Mouse (Mus musculus): ENCODE results near the gene Sugct. TPM values are rescaled to one million over a fixed set of nuclear protein-coding genes. Genes with fewer than 3 reads are reported as not detected.

The Sugct gene
- polyA plus RNA-seq (2015; fragmentation: Nextera tagmentation; extraction: Ambion mirVana): 6.4 and 6.8 TPM in 2 replicates

DNA sequence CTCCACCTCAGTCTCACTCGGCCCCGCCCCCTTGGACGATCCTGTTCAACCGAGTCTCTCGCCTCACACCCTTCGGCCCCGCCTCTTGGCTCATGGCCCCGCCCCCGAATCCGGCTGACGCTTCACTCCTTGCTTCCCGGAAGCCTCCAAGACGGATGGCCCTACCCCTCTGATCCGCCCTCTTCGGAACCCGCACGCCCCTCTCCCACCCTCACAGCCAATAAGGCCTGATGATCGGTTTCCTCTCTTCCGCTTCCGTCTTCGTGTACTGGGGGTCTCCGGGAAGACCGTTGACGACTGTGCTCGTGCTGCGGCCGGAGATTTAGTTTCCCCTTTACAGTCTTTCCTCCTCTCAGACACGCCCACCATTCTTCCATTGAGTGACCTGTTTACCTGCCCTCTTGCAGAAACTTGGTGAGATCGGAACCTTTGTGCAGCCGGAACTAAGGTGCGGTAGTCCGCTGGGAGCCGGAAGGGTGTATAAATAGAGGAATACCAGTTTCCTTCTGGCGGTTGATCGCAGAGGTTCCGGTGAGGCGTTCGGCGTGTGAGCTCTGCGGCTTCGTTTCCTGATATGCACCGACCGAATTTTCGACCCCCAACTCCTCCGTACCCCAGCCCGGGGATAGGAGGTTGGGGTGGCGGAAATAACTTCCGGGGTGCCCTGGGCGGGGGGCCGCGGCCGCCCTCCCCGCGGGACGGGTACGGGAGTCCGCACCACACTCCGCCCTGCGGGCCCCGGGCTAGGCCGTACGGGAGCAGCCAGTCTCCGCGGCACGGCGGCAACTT lies at the start of gene Sugct, which contains the start of gene Mplkip:
TSS of gene Sugct (minus strand) at position 643 of the 789 bp plus-strand sequence.
TSS of gene Mplkip (plus strand) at position 282 of the 789 bp plus-strand sequence.
- Histone ChIP-seq H3K4me3 (ENCODE audit: low read length) (peak within 1 kb of the TSS; percentile 84), H3K27ac (ENCODE audit: low read length) (peak within 1 kb of the TSS; percentile 98), H3K4me1 (ENCODE audit: control insufficient read depth, insufficient read depth, low read length) (peaks cover 11% of the 10 kb centered on the region), H3K9me3 (replicated peaks; ENCODE audit: control insufficient read depth, low read length) (no peaks in the 10 kb centered on the region), H3K4me2 (ENCODE audit: low read depth, low read length) (peak within 1 kb of the TSS; percentile 83), H3K27me3 (ENCODE audit: control insufficient read depth, insufficient read depth, low read length) (no peaks in the 10 kb centered on the region), H3K9ac (ENCODE audit: low read length) (peak within 1 kb of the TSS; percentile 94), H3K36me3 (ENCODE audit: control insufficient read depth, insufficient read depth) (no peaks in the 10 kb centered on the region)
- peak; percentile 98 for ATAC-seq (replicated peaks; ENCODE audit: extremely low read depth, insufficient read depth, low FRiP score)
- under 1% methylated on average over 65 of the region's 66 CpGs for whole genome bisulfite sequencing

DNA sequence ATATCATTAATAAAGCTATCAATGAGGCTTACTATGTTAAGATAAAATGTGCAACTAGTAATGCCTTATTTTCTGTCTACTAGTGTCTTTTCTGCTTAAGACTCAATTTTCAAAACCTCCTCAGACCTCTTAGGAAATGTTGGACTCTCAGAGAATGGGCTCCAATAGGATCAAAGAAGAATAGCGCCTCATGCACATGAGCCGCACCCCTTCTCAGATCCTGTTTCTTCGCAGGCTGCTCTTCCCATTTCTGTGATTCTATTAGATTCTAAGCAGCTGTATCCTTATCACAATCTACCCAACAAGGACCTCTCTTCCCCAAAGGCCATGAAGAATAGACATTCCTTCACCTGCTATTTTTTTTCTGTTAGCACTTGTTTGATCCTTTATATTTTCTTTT lies 33.4 kb upstream of the Sugct start:
- Histone ChIP-seq H3K4me1 (ENCODE audit: control insufficient read depth, insufficient read depth, low read length) (no peaks in the 10 kb centered on the region), H3K27me3 (ENCODE audit: control insufficient read depth, insufficient read depth, low read length) (no peaks in the 10 kb centered on the region), H3K27ac (ENCODE audit: low read length) (no peak overlapping the region), H3K4me2 (ENCODE audit: low read depth, low read length) (no peak overlapping the region), H3K4me3 (ENCODE audit: low read length) (no peak overlapping the region), H3K9ac (ENCODE audit: low read length) (no peak overlapping the region), H3K36me3 (ENCODE audit: control insufficient read depth, insufficient read depth) (peaks cover 16% of the 10 kb centered on the region), H3K9me3 (replicated peaks; ENCODE audit: control insufficient read depth, low read length) (no peaks in the 10 kb centered on the region)
- 88% methylated on average over 3 of the region's 3 CpGs for WGBS
- ATAC-seq (replicated peaks; ENCODE audit: extremely low read depth, insufficient read depth, low FRiP score): no peak

DNA sequence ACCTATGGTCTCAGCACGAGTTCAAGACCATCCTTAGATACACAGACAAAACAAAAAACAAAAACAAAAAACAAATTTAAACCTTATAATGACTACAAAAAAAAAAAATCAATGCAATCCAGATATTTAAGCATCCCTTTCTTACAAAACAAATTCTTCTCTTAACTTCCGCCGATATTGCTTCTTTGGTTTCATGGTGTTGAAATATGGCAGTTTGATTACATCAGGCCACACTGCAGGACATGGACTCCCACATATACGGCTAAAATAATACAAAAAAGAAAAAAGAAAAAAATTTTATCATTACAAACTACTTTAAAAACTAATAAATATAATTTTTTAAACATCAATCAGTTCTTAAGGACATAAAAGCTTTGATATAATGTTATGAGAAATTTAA lies 32.6 kb upstream of the Sugct start:
- Histone ChIP-seq H3K27ac (ENCODE audit: low read length) (no peak overlapping the region), H3K27me3 (ENCODE audit: control insufficient read depth, insufficient read depth, low read length) (no peaks in the 10 kb centered on the region), H3K4me1 (ENCODE audit: control insufficient read depth, insufficient read depth, low read length) (no peaks in the 10 kb centered on the region), H3K9ac (ENCODE audit: low read length) (no peak overlapping the region), H3K4me3 (ENCODE audit: low read length) (no peak overlapping the region), H3K4me2 (ENCODE audit: low read depth, low read length) (no peak overlapping the region), H3K9me3 (replicated peaks; ENCODE audit: control insufficient read depth, low read length) (no peaks in the 10 kb centered on the region), H3K36me3 (ENCODE audit: control insufficient read depth, insufficient read depth) (peaks cover 16% of the 10 kb centered on the region)
- 82% methylated on average over 4 of the region's 4 CpGs for WGBS
- ATAC-seq (replicated peaks; ENCODE audit: extremely low read depth, insufficient read depth, low FRiP score): no peak

DNA sequence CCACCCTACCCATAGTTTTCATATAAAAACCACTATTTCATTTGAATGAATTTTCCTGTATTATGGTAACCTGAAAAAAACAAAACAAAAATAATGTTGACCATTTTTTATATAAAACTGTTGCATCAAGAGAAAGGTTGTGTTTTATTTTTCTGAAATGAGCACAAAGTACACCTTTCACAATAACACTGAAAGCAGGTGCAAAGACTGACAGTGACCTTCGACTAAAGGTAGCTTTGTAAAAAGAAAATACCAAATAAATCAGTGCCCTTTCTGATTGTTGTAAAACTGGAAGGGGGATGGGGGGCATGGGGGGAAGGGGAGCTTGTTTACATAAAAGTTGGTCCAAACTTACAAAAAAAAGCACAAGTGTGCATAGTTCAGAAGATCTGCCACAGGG lies 22.0 kb upstream of the Sugct start:
- no peak overlapping the region for H3K4me2 ChIP-seq (ENCODE audit: low read depth, low read length)
- no peak overlapping the region for H3K27ac ChIP-seq (ENCODE audit: low read length)
- H3K9me3 ChIP-seq (replicated peaks; ENCODE audit: control insufficient read depth, low read length): no peaks in the 10 kb centered on the region
- no peaks in the 10 kb centered on the region for H3K4me1 ChIP-seq (ENCODE audit: control insufficient read depth, insufficient read depth, low read length)
- no peak overlapping the region for H3K9ac ChIP-seq (ENCODE audit: low read length)
- WGBS: 77% methylated on average over 1 of the region's 1 CpGs
- ATAC-seq (replicated peaks; ENCODE audit: extremely low read depth, insufficient read depth, low FRiP score): no peak
- no peak overlapping the region for H3K4me3 ChIP-seq (ENCODE audit: low read length)
- no peaks in the 10 kb centered on the region for H3K27me3 ChIP-seq (ENCODE audit: control insufficient read depth, insufficient read depth, low read length)
- H3K36me3 ChIP-seq (ENCODE audit: control insufficient read depth, insufficient read depth): peaks cover 23% of the 10 kb centered on the region

DNA sequence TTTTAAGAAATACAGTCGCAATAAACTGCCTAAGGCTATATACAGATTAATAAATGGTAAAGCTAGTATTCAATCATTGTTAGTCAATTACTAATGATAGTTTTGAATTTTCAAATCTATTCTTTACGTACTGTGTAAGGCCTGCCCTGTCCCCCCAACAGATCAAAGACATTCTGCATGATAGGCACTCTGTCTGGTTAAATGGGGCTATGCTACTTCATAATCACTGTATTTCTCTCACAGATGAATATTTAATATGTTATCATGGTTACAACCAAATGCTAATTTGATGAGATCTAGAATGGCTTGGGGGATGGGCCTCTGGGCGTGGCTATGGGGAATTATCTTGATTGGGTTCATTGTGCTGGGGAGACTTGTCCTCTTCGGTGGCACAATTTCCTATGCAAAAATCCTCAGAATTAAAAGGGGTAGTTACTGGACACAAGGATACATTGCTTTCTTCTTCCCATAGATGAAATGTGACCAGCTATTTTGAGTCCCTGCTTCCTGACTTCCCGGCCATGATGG lies 13.5 kb upstream of the Sugct start:
- no peak overlapping the region for H3K9ac ChIP-seq (ENCODE audit: low read length)
- no peaks in the 10 kb centered on the region for H3K27me3 ChIP-seq (ENCODE audit: control insufficient read depth, insufficient read depth, low read length)
- no peak overlapping the region for H3K4me2 ChIP-seq (ENCODE audit: low read depth, low read length)
- no peaks in the 10 kb centered on the region for H3K4me1 ChIP-seq (ENCODE audit: control insufficient read depth, insufficient read depth, low read length)
- WGBS: 84% methylated on average over 5 of the region's 5 CpGs
- ATAC-seq (replicated peaks; ENCODE audit: extremely low read depth, insufficient read depth, low FRiP score): no peak
- no peak overlapping the region for H3K4me3 ChIP-seq (ENCODE audit: low read length)
- no peak overlapping the region for H3K27ac ChIP-seq (ENCODE audit: low read length)
- H3K9me3 ChIP-seq (replicated peaks; ENCODE audit: control insufficient read depth, low read length): no peaks in the 10 kb centered on the region
- H3K36me3 ChIP-seq (ENCODE audit: control insufficient read depth, insufficient read depth): no peaks in the 10 kb centered on the region; the same call in 1 of the 2 replicates

DNA sequence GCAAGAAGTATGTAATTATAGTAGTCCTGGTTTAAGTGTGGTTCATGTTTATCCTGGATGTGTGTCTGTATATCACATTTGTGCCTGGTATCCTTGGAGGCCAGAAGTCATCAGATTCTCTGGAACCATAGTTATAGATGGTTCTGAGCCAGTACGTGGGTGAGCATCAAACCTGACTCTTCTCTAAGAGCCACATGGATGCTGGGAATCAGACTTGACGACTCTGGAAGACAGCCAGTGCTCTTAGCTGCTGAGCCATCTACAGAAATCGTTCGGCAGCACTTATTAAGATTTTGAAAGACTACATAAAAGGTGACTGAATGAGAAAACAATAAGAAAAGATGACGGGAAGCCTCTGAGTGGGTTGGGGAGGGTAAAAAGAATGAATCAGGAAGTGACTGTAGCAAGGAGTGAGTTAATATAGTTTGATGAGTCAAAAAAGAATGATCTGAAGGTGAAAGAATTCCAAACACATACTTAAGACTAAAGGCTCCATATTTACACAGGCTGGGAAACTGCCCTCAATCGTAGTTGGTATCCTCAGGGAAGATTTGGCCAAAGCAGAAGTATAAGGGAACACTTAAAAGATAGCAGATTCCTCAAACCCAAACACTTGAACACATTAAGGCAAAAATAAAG lies 10.0 kb upstream of the Sugct start:
- Histone ChIP-seq H3K27me3 (ENCODE audit: control insufficient read depth, insufficient read depth, low read length) (no peaks in the 10 kb centered on the region), H3K9me3 (replicated peaks; ENCODE audit: control insufficient read depth, low read length) (no peaks in the 10 kb centered on the region), H3K27ac (ENCODE audit: low read length) (no peak overlapping the region), H3K4me3 (ENCODE audit: low read length) (no peak overlapping the region), H3K9ac (ENCODE audit: low read length) (no peak overlapping the region), H3K4me2 (ENCODE audit: low read depth, low read length) (no peak overlapping the region), H3K4me1 (ENCODE audit: control insufficient read depth, insufficient read depth, low read length) (peaks cover 7% of the 10 kb centered on the region; the same call in 1 of the 2 replicates), H3K36me3 (ENCODE audit: control insufficient read depth, insufficient read depth) (no peaks in the 10 kb centered on the region; the same call in 1 of the 2 replicates)
- no peak for ATAC-seq (replicated peaks; ENCODE audit: extremely low read depth, insufficient read depth, low FRiP score)
- WGBS: 67% methylated on average over 6 of the region's 6 CpGs

DNA sequence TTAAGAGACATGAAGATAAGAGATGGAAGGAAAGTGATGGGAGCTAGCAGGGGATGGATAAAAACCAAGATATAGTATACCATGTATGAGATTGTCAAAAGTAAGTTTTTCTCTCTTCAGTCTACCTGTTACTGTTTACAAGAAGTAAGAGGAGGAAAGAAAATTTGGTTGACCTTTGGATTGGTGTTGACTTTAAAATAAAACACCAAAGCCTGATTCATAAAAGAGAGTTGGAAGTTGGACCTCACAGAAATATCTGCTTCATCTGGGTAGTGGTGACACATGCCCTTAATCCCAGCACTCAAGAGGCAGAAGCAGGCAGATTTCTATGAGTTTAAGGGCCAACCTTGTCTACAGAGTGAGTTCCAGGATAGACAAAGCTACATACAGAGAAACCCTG lies 7.0 kb upstream of the Sugct start:
- no peaks in the 10 kb centered on the region for H3K9me3 ChIP-seq (replicated peaks; ENCODE audit: control insufficient read depth, low read length)

DNA sequence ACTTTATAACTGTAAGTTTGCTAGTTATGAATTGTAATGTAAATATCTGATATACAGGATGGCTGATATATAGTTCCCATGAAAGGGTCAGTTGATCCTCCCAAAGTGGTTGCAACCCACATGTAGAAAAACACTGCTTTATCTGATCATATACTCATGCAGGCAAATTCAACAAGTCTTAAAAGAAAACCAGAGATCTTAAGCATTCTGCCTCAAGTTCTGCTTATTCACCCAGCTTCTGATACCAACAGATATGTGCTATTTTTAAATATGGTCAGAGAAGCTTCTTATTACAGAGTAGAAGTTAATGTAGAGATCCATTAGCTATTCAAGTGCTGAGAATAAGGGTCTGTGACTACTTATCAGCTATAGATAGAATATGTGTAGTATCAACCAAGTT lies 6.0 kb upstream of the Sugct start:
- Histone ChIP-seq H3K4me1 (ENCODE audit: control insufficient read depth, insufficient read depth, low read length) (peaks cover 14% of the 10 kb centered on the region), H3K36me3 (ENCODE audit: control insufficient read depth, insufficient read depth) (no peaks in the 10 kb centered on the region; the same call in 1 of the 2 replicates), H3K4me2 (ENCODE audit: low read depth, low read length) (no peak overlapping the region), H3K27me3 (ENCODE audit: control insufficient read depth, insufficient read depth, low read length) (no peaks in the 10 kb centered on the region), H3K27ac (ENCODE audit: low read length) (no peak overlapping the region), H3K4me3 (ENCODE audit: low read length) (no peak overlapping the region), H3K9ac (ENCODE audit: low read length) (no peak overlapping the region), H3K9me3 (replicated peaks; ENCODE audit: control insufficient read depth, low read length) (no peaks in the 10 kb centered on the region)
- no peak for ATAC-seq (replicated peaks; ENCODE audit: extremely low read depth, insufficient read depth, low FRiP score)

More for the DNA sequence above, 7.0 kb upstream of the Sugct start:
- H3K36me3 ChIP-seq (ENCODE audit: control insufficient read depth, insufficient read depth): no peaks in the 10 kb centered on the region; the same call in 1 of the 2 replicates
- no peaks in the 10 kb centered on the region for H3K27me3 ChIP-seq (ENCODE audit: control insufficient read depth, insufficient read depth, low read length)
- ATAC-seq (replicated peaks; ENCODE audit: extremely low read depth, insufficient read depth, low FRiP score): no peak
- H3K27ac ChIP-seq (ENCODE audit: low read length): no peak overlapping the region
- no peak overlapping the region for H3K4me2 ChIP-seq (ENCODE audit: low read depth, low read length)
- peaks cover 10% of the 10 kb centered on the region for H3K4me1 ChIP-seq (ENCODE audit: control insufficient read depth, insufficient read depth, low read length)
- H3K4me3 ChIP-seq (ENCODE audit: low read length): no peak overlapping the region
- no peak overlapping the region for H3K9ac ChIP-seq (ENCODE audit: low read length)

All from heart, embryonic 16.5 days (tissue).